Mouse (Mus musculus) heart, postnatal 10 days (tissue): Measurements from ENCODE around the gene Actr8. TPM values are rescaled to one million over a fixed set of nuclear protein-coding genes. Genes with fewer than 3 reads are reported as not detected.

Experiments
- DNase-seq, 2 experiments: peaks; one replicate each; pipeline ENCODE4 v3.0.0; 2021
- intact Hi-C: fragments of 180-260 bp; cut with DNase I; formaldehyde crosslinking; loops from one replicate; pipeline ENCODE4 v1.15.1; 2025
- total RNA-seq, 2 experiments: library from RNA; stranded (reverse); gene quantifications; 2 replicates each; pipeline ENCODE4 v1.2.3; 2021

Actr8 gene
- total RNA-seq, 2 experiments from 2014 or later: 36.6 to 37.7 TPM

- intact Hi-C loops: no loop called here
- no peak for DNase-seq
Observed at GRCm38 (mm10) chr14:29988337-29988736, 10.2 kb downstream of the Actr8 start.

- intact Hi-C loops: no loop called here
- no peak for DNase-seq
Observed at GRCm38 (mm10) chr14:29994976-29995375, 16.8 kb downstream of the Actr8 start.

- intact Hi-C loops: no loop called here
- no peak for DNase-seq
Observed at GRCm38 (mm10) chr14:29996000-29996751, 18.0 kb downstream of the Actr8 start.

GRCm38 (mm10) chr14:29997345-29997744, 19.2 kb downstream of the Actr8 start:
- DNase-seq: no peak
- intact Hi-C loops: no loop called here

GRCm38 (mm10) chr14:29998747-29999474, 20.8 kb downstream of the Actr8 start:
- intact Hi-C loops: no loop called here
- no peak for DNase-seq

- intact Hi-C loops: no loop called here
Observed at GRCm38 (mm10) chr14:29999475-29999811, 21.3 kb downstream of the Actr8 start.

GRCm38 (mm10) chr14:30008733-30009575, 30.8 kb downstream of the Actr8 start, which contains the start of the genes Il17rb and Chdh:
Il17rb (minus strand) TSS chr14:30008896.
Chdh (plus strand) TSS chr14:30009023.
- DNase-seq: peak; percentile 58 to 62
- intact Hi-C loops: no loop called here

More at GRCm38 (mm10) chr14:29999475-29999811, 21.3 kb downstream of the Actr8 start:
- no peak for DNase-seq

- intact Hi-C loops: no loop called here
- peak; percentile 77 to 79 for DNase-seq
Observed at GRCm38 (mm10) chr14:30009864-30010560, 31.9 kb downstream of the Actr8 start.

- no peak for DNase-seq
- intact Hi-C loops: no loop called here
Observed at GRCm38 (mm10) chr14:30011886-30012560, 33.9 kb downstream of the Actr8 start.

- DNase-seq: no peak
- intact Hi-C loops: no loop called here
Observed at GRCm38 (mm10) chr14:30014487-30014886, 36.4 kb downstream of the Actr8 start.

GRCm38 (mm10) chr14:30015008-30015407, 36.9 kb downstream of the Actr8 start:
- no peak for DNase-seq
- intact Hi-C loops: no loop called here

- intact Hi-C loops: no loop called here
Observed at GRCm38 (mm10) chr14:30016666-30017065, 38.5 kb downstream of the Actr8 start.

GRCm38 (mm10) chr14:30017794-30018462, 39.8 kb downstream of the Actr8 start:
- intact Hi-C loops: no loop called here
- DNase-seq: no peak

More at GRCm38 (mm10) chr14:30016666-30017065, 38.5 kb downstream of the Actr8 start:
- DNase-seq: no peak

GRCm38 (mm10) chr14:30018463-30018801, 40.3 kb downstream of the Actr8 start:
- DNase-seq: no peak
- intact Hi-C loops: no loop called here

GRCm38 (mm10) chr14:30018846-30019245, 40.7 kb downstream of the Actr8 start:
- no peak for DNase-seq
- intact Hi-C loops: no loop called here

- intact Hi-C loops: no loop called here
- DNase-seq: no peak
Observed at GRCm38 (mm10) chr14:30019375-30019774, 41.2 kb downstream of the Actr8 start.

GRCm38 (mm10) chr14:30019792-30020575, 41.8 kb downstream of the Actr8 start:
- DNase-seq: no peak
- intact Hi-C loops: no loop called here

GRCm38 (mm10) chr14:30022471-30022870, 44.3 kb downstream of the Actr8 start:
- intact Hi-C loops: no loop called here
- no peak for DNase-seq

GRCm38 (mm10) chr14:30024387-30024786, 46.2 kb downstream of the Actr8 start:
- intact Hi-C loops: no loop called here
- no peak for DNase-seq
